Mouse (Mus musculus) forebrain, embryonic 15.5 days (tissue): ENCODE measurements around the gene Tpd52l1. TPM values are rescaled to one million over a fixed set of nuclear protein-coding genes. Genes with fewer than 3 reads are reported as not detected.

ENCODE experiments used
- ATAC-seq: fragments of 200-750 bp; cut with Nextera tagmentation; replicated peaks from 2 replicates; pipeline ENCODE4 v1.8.0; 2017; ENCODE audit warnings: mild to moderate bottlenecking, moderate TSS enrichment, moderate library complexity
- H3K27ac ChIP-seq: fragments of 300-500 bp; sonication (generic); replicated peaks from 2 replicates; pipeline ENCODE4 v1.5.1; 2015; ENCODE audit warnings: mild to moderate bottlenecking, inconsistent platforms
- H3K27me3 ChIP-seq: fragments of 300-500 bp; sonication (generic); 2 replicates; pipeline ENCODE4 v1.6.1; 2015; ENCODE audit warnings: inconsistent platforms
- H3K36me3 ChIP-seq: fragments of 300-500 bp; sonication (generic); 2 replicates; pipeline ENCODE4 v1.6.1; 2015; ENCODE audit warnings: mild to moderate bottlenecking, inconsistent platforms
- H3K4me1 ChIP-seq: fragments of 300-500 bp; sonication (generic); 2 replicates; pipeline ENCODE4 v1.6.1; 2015; ENCODE audit warnings: inconsistent platforms
- H3K4me2 ChIP-seq: fragments of 300-500 bp; sonication (generic); replicated peaks from 2 replicates; pipeline ENCODE4 v1.6.1; 2015; ENCODE audit warnings: mild to moderate bottlenecking, inconsistent platforms
- H3K4me3 ChIP-seq: fragments of 300-500 bp; sonication (generic); 2 replicates; pipeline ENCODE4 v1.5.1; 2015; ENCODE audit warnings: mild to moderate bottlenecking, inconsistent platforms
- H3K9ac ChIP-seq: fragments of 300-500 bp; sonication (generic); replicated peaks from 2 replicates; pipeline ENCODE4 v1.6.1; 2015; ENCODE audit warnings: mild to moderate bottlenecking, inconsistent platforms
- H3K9me3 ChIP-seq: fragments of 300-500 bp; sonication (generic); 2 replicates; pipeline ENCODE4 v1.6.1; 2016; ENCODE audit warnings: inconsistent platforms
- WGBS: fragments of 180-500 bp; shearing (Covaris S2); methylation state at CpG from one replicate; pipeline ENCODE4 v1.1.7; 2015; ENCODE audit warnings: mixed read lengths; 5-methylcytosine and 5-hydroxymethylcytosine counted together
- polyA plus RNA-seq: library from polyadenylated mRNA; unstranded; fragments of >200 nt; fragmentation: Nextera tagmentation; extraction: Ambion mirVana; gene quantifications from 2 replicates; pipeline ENCODE4 v1.2.1, GENCODE M21; 2015

Gene Tpd52l1
- polyA plus RNA-seq, 1 experiment from 2014 or later: 14.1 TPM

- H3K27ac ChIP-seq: no peak overlapping the region
- H3K4me2 ChIP-seq: no peak overlapping the region
- peaks cover 8% of the 10 kb centered on the region; the same call in 1 of the 2 replicates for H3K4me1 ChIP-seq
- peaks cover 3% of the 10 kb centered on the region; the same call in 1 of the 2 replicates for H3K36me3 ChIP-seq
- ATAC-seq: peak; percentile 82
- H3K9ac ChIP-seq: no peak overlapping the region
- no peak overlapping the region for H3K4me3 ChIP-seq
- WGBS: 63% methylated on average over 4 of the region's 4 CpGs
- no peaks in the 10 kb centered on the region for H3K27me3 ChIP-seq
- H3K9me3 ChIP-seq: no peaks in the 10 kb centered on the region
These were observed 114.5 kb downstream of the Tpd52l1 start for GRCm38 (mm10) chr10:31331225-31331775.

GRCm38 (mm10) chr10:31330286-31330962, 115.3 kb downstream of the Tpd52l1 start:
- ATAC-seq: no peak
- WGBS: 93% methylated on average over 3 of the region's 3 CpGs
- peaks cover 8% of the 10 kb centered on the region; the same call in 1 of the 2 replicates for H3K4me1 ChIP-seq

GRCm38 (mm10) chr10:31329436-31329835, 116.3 kb downstream of the Tpd52l1 start:
- H3K27me3 ChIP-seq: no peaks in the 10 kb centered on the region
- H3K9ac ChIP-seq: no peak overlapping the region
- no peaks in the 10 kb centered on the region for H3K9me3 ChIP-seq
- peaks cover 3% of the 10 kb centered on the region; the same call in 1 of the 2 replicates for H3K36me3 ChIP-seq
- H3K4me3 ChIP-seq: no peak overlapping the region
- peaks cover 8% of the 10 kb centered on the region; the same call in 1 of the 2 replicates for H3K4me1 ChIP-seq
- ATAC-seq: no peak
- H3K27ac ChIP-seq: no peak overlapping the region
- 85% methylated on average over 1 of the region's 1 CpGs for WGBS
- H3K4me2 ChIP-seq: no peak overlapping the region

More at GRCm38 (mm10) chr10:31330286-31330962, 115.3 kb downstream of the Tpd52l1 start:
- no peak overlapping the region for H3K9ac ChIP-seq
- no peak overlapping the region for H3K27ac ChIP-seq
- peaks cover 3% of the 10 kb centered on the region; the same call in 1 of the 2 replicates for H3K36me3 ChIP-seq
- H3K27me3 ChIP-seq: no peaks in the 10 kb centered on the region
- H3K9me3 ChIP-seq: no peaks in the 10 kb centered on the region
- no peak overlapping the region for H3K4me3 ChIP-seq
- no peak overlapping the region for H3K4me2 ChIP-seq

GRCm38 (mm10) chr10:31318491-31318890, 127.3 kb downstream of the Tpd52l1 start:
- Histone ChIP-seq H3K27me3 (no peaks in the 10 kb centered on the region), H3K9ac (no peak overlapping the region), H3K4me2 (no peak overlapping the region), H3K4me3 (no peak overlapping the region), H3K27ac (no peak overlapping the region), H3K9me3 (no peaks in the 10 kb centered on the region), H3K36me3 (peaks cover 3% of the 10 kb centered on the region; the same call in 1 of the 2 replicates), H3K4me1 (peaks cover 14% of the 10 kb centered on the region)
- no peak for ATAC-seq
- WGBS: 87% methylated on average over 5 of the region's 5 CpGs

GRCm38 (mm10) chr10:31312865-31313848, 132.6 kb downstream of the Tpd52l1 start, which contains the start of gene Hddc2:
Hddc2 (plus strand) TSS chr10:31313383.
- Histone ChIP-seq H3K4me2 (peak within 1 kb of the TSS; percentile 54), H3K9ac (peak within 1 kb of the TSS; percentile 75), H3K4me1 (peaks cover 14% of the 10 kb centered on the region), H3K27ac (peak within 1 kb of the TSS; percentile 80), H3K4me3 (peak within 1 kb of the TSS; percentile 75), H3K36me3 (peaks cover 3% of the 10 kb centered on the region; the same call in 1 of the 2 replicates), H3K9me3 (no peaks in the 10 kb centered on the region), H3K27me3 (no peaks in the 10 kb centered on the region)
- peak; percentile 95 for ATAC-seq
- 3% methylated on average over 40 of the region's 44 CpGs for WGBS

GRCm38 (mm10) chr10:31307024-31307598, 138.6 kb downstream of the Tpd52l1 start:
- Histone ChIP-seq H3K9me3 (no peaks in the 10 kb centered on the region), H3K4me1 (no peaks in the 10 kb centered on the region), H3K36me3 (no peaks in the 10 kb centered on the region), H3K4me3 (no peak overlapping the region), H3K9ac (no peak overlapping the region), H3K27ac (no peak overlapping the region), H3K27me3 (no peaks in the 10 kb centered on the region), H3K4me2 (no peak overlapping the region)
- WGBS: 14% methylated on average over 1 of the region's 1 CpGs
- no peak for ATAC-seq

GRCm38 (mm10) chr10:31303446-31303845, 142.3 kb downstream of the Tpd52l1 start:
- H3K9ac ChIP-seq: no peak overlapping the region
- H3K4me1 ChIP-seq: no peaks in the 10 kb centered on the region
- no peak overlapping the region for H3K4me3 ChIP-seq
- no peak overlapping the region for H3K4me2 ChIP-seq
- H3K27ac ChIP-seq: no peak overlapping the region
- H3K9me3 ChIP-seq: no peaks in the 10 kb centered on the region
- no peak for ATAC-seq
- H3K27me3 ChIP-seq: no peaks in the 10 kb centered on the region
- WGBS: 91% methylated on average over 2 of the region's 2 CpGs
- no peaks in the 10 kb centered on the region for H3K36me3 ChIP-seq

GRCm38 (mm10) chr10:31300292-31300691, 145.5 kb downstream of the Tpd52l1 start:
- H3K4me1 ChIP-seq: peaks cover 5% of the 10 kb centered on the region
- H3K27me3 ChIP-seq: no peaks in the 10 kb centered on the region
- WGBS: 88% methylated on average over 1 of the region's 1 CpGs
- no peak overlapping the region for H3K4me2 ChIP-seq
- no peak for ATAC-seq
- H3K27ac ChIP-seq: no peak overlapping the region
- no peaks in the 10 kb centered on the region for H3K36me3 ChIP-seq
- no peak overlapping the region for H3K9ac ChIP-seq
- no peaks in the 10 kb centered on the region for H3K9me3 ChIP-seq
- no peak overlapping the region for H3K4me3 ChIP-seq

GRCm38 (mm10) chr10:31298921-31299574, 146.7 kb downstream of the Tpd52l1 start:
- Histone ChIP-seq H3K4me1 (peaks cover 8% of the 10 kb centered on the region), H3K9ac (no peak overlapping the region), H3K27me3 (no peaks in the 10 kb centered on the region), H3K4me3 (no peak overlapping the region), H3K36me3 (no peaks in the 10 kb centered on the region), H3K9me3 (no peaks in the 10 kb centered on the region), H3K27ac (no peak overlapping the region), H3K4me2 (no peak overlapping the region)
- peak; percentile 67 for ATAC-seq
- 43% methylated on average over 6 of the region's 6 CpGs for WGBS

GRCm38 (mm10) chr10:31298263-31298662, 147.5 kb downstream of the Tpd52l1 start:
- Histone ChIP-seq H3K27ac (no peak overlapping the region), H3K4me1 (peaks cover 8% of the 10 kb centered on the region), H3K36me3 (no peaks in the 10 kb centered on the region), H3K4me3 (no peak overlapping the region), H3K4me2 (no peak overlapping the region), H3K27me3 (no peaks in the 10 kb centered on the region), H3K9me3 (no peaks in the 10 kb centered on the region), H3K9ac (no peak overlapping the region)
- no peak for ATAC-seq
- 63% methylated on average over 2 of the region's 2 CpGs for WGBS

GRCm38 (mm10) chr10:31297106-31297505, 148.7 kb downstream of the Tpd52l1 start:
- ATAC-seq: no peak
- 58% methylated on average over 4 of the region's 4 CpGs for WGBS

More at GRCm38 (mm10) chr10:31297106-31297505, 148.7 kb downstream of the Tpd52l1 start:
- Histone ChIP-seq H3K4me2 (no peak overlapping the region), H3K27me3 (no peaks in the 10 kb centered on the region), H3K36me3 (no peaks in the 10 kb centered on the region), H3K9me3 (no peaks in the 10 kb centered on the region), H3K4me3 (no peak overlapping the region), H3K9ac (no peak overlapping the region), H3K4me1 (peaks cover 8% of the 10 kb centered on the region), H3K27ac (no peak overlapping the region)
